Mouse (Mus musculus) stomach, embryonic 16.5 days (tissue): Measurements from ENCODE around the gene Phxr2. TPM values are rescaled to one million over a fixed set of nuclear protein-coding genes. Genes with fewer than 3 reads are reported as not detected.
"Not testable (repeated sequence)": the region's sequence is repeated elsewhere in the genome, so short reads cannot be mapped to it uniquely, and the experiment has no call there.

Experiments used
- ATAC-seq: fragments of 200-750 bp; cut with Nextera tagmentation; 2 replicates; pipeline ENCODE4 v1.8.0; 2017; ENCODE audit warnings: moderate number of reproducible peaks, moderate TSS enrichment; ENCODE audit not compliant: insufficient read depth, low FRiP score
- H3K27ac ChIP-seq: fragments of 300-500 bp; sonication (generic); 2 replicates; pipeline ENCODE4 v1.5.1; 2014; ENCODE audit warnings: low read length
- H3K27me3 ChIP-seq: fragments of 300-500 bp; sonication (generic); 2 replicates; pipeline ENCODE4 v1.6.1; 2014; ENCODE audit warnings: low read length, control low read depth, mixed read lengths; ENCODE audit not compliant: control insufficient read depth, insufficient read depth
- H3K36me3 ChIP-seq: fragments of 300-500 bp; sonication (generic); 2 replicates; pipeline ENCODE4 v1.6.1; 2014; ENCODE audit warnings: low read length; ENCODE audit not compliant: control insufficient read depth, insufficient read depth
- H3K4me1 ChIP-seq: fragments of 300-500 bp; sonication (generic); 2 replicates; pipeline ENCODE4 v1.6.1; 2014; ENCODE audit warnings: low read length, control low read depth, mixed read lengths; ENCODE audit not compliant: control insufficient read depth, insufficient read depth
- H3K4me2 ChIP-seq: fragments of 300-500 bp; sonication (generic); 2 replicates; pipeline ENCODE4 v1.6.1; 2014; ENCODE audit warnings: low read depth, low read length, mixed read lengths
- H3K4me3 ChIP-seq: fragments of 300-500 bp; sonication (generic); replicated peaks from 2 replicates; pipeline ENCODE4 v1.5.1; 2014; ENCODE audit warnings: mild to moderate bottlenecking, low read length
- H3K9ac ChIP-seq: fragments of 300-500 bp; sonication (generic); 2 replicates; pipeline ENCODE4 v1.6.1; 2014; ENCODE audit warnings: low read length
- H3K9me3 ChIP-seq: fragments of 300-500 bp; sonication (generic); replicated peaks from 2 replicates; pipeline ENCODE4 v1.6.1; 2016; ENCODE audit warnings: low read length, control low read depth; ENCODE audit not compliant: control insufficient read depth
- WGBS: fragments of 180-500 bp; shearing (Covaris S2); extraction: QIAGEN DNeasy Blood & Tissue Kit; methylation state at CpG from one replicate; pipeline ENCODE4 v1.1.7; 2014; 5-methylcytosine and 5-hydroxymethylcytosine counted together
- polyA plus RNA-seq: library from polyadenylated mRNA; unstranded; fragments of >200 nt; fragmentation: Nextera tagmentation; extraction: Ambion mirVana; gene quantifications from 2 replicates; pipeline ENCODE4 v1.2.1, GENCODE M21; 2015

The Phxr2 gene
- polyA plus RNA-seq, 1 experiment from 2014 or later = not detected

DNA sequence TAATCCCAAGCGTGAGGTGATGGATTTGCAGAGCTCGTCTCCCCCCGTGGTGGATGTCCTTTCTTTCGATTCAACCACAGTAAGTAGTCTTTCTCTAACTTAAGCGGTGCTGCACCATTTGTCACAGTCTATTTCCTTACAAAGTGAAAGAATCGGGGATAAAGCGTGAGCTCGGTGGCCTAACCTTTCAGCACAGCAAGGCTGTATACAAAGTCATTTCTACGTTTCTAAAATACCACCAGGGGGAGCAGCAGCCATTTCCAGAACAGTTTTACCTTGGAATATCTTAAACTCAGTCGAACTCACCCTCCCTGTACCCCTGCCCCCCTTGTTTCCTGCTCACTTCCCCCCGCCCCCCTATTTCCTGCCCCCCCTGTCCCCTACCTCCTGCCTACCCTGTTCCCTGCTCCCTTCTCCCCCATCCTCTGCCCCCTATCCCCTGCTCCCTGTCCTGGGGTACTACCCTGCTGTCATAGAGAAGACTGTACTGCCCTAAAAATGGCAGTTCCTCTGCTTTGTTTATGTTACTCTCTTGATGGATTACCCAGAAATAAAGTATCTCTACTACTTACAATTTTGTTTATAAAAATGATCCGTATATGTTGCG, 38.8 kb upstream of the Phxr2 start:
- peak overlapping the region; percentile 44 for H3K4me2 ChIP-seq
- no peak overlapping the region for H3K4me3 ChIP-seq
- H3K9me3 ChIP-seq = no peaks in the 10 kb centered on the region
- H3K9ac ChIP-seq = no peak overlapping the region
- peaks cover 17% of the 10 kb centered on the region for H3K4me1 ChIP-seq
- H3K27me3 ChIP-seq = no peaks in the 10 kb centered on the region
- H3K27ac ChIP-seq = no peak overlapping the region
- ATAC-seq = peak; percentile 44; the same call in 1 of the 2 replicates
- WGBS = 30% methylated on average over 13 of the region's 13 CpGs
- H3K36me3 ChIP-seq = no peaks in the 10 kb centered on the region

DNA sequence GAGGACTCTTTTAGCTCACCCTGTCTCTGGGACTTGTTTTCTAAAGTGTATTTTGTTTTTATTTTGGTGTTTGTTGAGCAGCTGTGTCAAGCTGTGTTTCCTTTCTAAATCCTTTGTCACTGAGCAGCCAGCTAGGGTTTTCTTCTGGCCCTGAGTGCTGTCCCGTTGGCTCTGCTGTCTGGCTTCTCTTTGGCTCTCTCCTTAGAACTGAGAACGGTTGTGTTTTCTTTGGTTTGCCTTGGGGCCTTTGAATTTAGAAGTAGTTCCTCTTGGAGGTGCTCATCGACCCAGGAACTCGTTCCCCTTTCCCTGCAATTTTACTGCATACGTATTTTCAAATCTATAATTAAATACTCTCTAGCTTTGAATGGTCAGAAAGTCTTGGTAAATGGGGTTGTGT, 36.9 kb upstream of the Phxr2 start:
- no peak for ATAC-seq
- Histone ChIP-seq H3K27me3 (no peaks in the 10 kb centered on the region), H3K9me3 (no peaks in the 10 kb centered on the region), H3K36me3 (no peaks in the 10 kb centered on the region), H3K4me2 (no peak overlapping the region), H3K4me1 (peaks cover 7% of the 10 kb centered on the region; the same call in 1 of the 2 replicates), H3K27ac (no peak overlapping the region), H3K4me3 (no peak overlapping the region), H3K9ac (no peak overlapping the region)
- 88% methylated on average over 5 of the region's 5 CpGs for WGBS

DNA sequence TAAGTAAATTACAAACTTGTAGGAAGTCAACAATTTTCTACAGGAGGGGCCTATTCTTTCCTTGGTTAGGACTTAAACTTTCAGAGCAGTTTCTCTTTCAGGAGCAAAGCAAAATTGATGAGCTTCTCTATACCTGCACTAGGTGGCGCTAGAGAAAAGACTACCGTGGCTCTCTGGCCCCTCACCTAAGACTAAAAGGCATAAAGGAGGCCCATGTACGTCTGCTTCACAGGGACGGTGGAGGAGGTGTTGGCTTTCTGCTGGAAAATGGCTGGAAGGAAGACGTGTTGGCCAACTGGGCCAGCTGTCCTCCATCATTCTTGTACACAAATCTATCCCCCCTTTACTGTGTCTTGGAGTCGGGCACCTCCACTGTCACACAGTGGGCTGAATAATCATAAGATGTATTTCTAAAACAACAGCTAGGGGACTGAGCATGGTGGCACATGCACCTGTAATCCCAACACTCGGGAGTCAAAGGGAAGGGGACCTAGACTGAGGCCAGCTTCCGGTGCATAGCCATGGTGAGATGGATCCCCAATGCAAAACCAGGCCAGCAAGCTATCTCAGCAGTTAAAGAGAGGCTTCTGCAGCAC, 36.0 kb upstream of the Phxr2 start:
- ATAC-seq = no peak
- Histone ChIP-seq H3K4me2 (no peak overlapping the region), H3K4me1 (peaks cover 7% of the 10 kb centered on the region; the same call in 1 of the 2 replicates), H3K27me3 (no peaks in the 10 kb centered on the region), H3K27ac (no peak overlapping the region), H3K4me3 (no peak overlapping the region), H3K9ac (no peak overlapping the region), H3K9me3 (no peaks in the 10 kb centered on the region), H3K36me3 (no peaks in the 10 kb centered on the region)
- 38% methylated on average over 8 of the region's 8 CpGs for WGBS

- 94% methylated on average over 10 of the region's 10 CpGs for WGBS
- ATAC-seq, H3K9ac ChIP-seq, H3K4me2 ChIP-seq, H3K36me3 ChIP-seq, H3K4me1 ChIP-seq, H3K4me3 ChIP-seq, H3K9me3 ChIP-seq, H3K27ac ChIP-seq, H3K27me3 ChIP-seq: not testable (repeated sequence)
These were observed 31.6 kb upstream of the Phxr2 start for GRCm38 (mm10) chr10:99157697-99158096.

DNA sequence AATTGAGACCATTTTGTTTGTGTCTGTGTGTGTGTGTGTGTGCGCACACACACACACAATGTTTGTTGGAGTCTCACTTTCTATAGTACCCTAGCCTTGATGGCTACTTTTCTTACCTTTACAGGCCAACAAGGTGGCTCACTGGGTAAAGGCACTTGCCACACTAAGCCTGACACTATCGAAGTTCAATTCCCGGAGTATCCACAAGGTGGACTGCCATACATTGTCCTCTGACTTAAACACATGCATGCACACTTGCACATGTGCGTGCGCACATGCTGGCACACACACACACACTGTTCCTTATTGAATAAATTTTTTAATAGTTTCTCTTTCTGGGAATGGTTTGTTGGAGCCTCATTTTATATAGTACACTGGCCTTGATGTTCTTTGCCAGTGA, 30.7 kb upstream of the Phxr2 start:
- Histone ChIP-seq H3K27ac (no peak overlapping the region), H3K9ac (no peak overlapping the region), H3K4me3 (no peak overlapping the region), H3K27me3 (no peaks in the 10 kb centered on the region), H3K4me2 (no peak overlapping the region), H3K4me1 (no peaks in the 10 kb centered on the region), H3K9me3 (no peaks in the 10 kb centered on the region), H3K36me3 (no peaks in the 10 kb centered on the region)
- WGBS = 92% methylated on average over 5 of the region's 5 CpGs
- no peak for ATAC-seq

GRCm38 (mm10) chr10:99154635-99155034, 28.5 kb upstream of the Phxr2 start:
- H3K9ac ChIP-seq = no peak overlapping the region
- no peaks in the 10 kb centered on the region for H3K4me1 ChIP-seq
- H3K4me3 ChIP-seq = no peak overlapping the region
- H3K27ac ChIP-seq = no peak overlapping the region
- 75% methylated on average over 8 of the region's 8 CpGs for WGBS
- ATAC-seq = no peak
- H3K4me2 ChIP-seq = no peak overlapping the region
- H3K36me3 ChIP-seq = peaks cover 4% of the 10 kb centered on the region; the same call in 1 of the 2 replicates
- H3K27me3 ChIP-seq = no peaks in the 10 kb centered on the region
- H3K9me3 ChIP-seq = no peaks in the 10 kb centered on the region

GRCm38 (mm10) chr10:99152063-99152462, 25.9 kb upstream of the Phxr2 start:
- 88% methylated on average over 6 of the region's 6 CpGs for WGBS
- no peaks in the 10 kb centered on the region for H3K4me1 ChIP-seq
- ATAC-seq = no peak
- H3K27me3 ChIP-seq = no peaks in the 10 kb centered on the region
- peaks cover 4% of the 10 kb centered on the region; the same call in 1 of the 2 replicates for H3K36me3 ChIP-seq
- H3K4me2 ChIP-seq = no peak overlapping the region
- H3K9ac ChIP-seq = no peak overlapping the region
- H3K9me3 ChIP-seq = no peaks in the 10 kb centered on the region
- no peak overlapping the region for H3K27ac ChIP-seq
- H3K4me3 ChIP-seq = no peak overlapping the region

DNA sequence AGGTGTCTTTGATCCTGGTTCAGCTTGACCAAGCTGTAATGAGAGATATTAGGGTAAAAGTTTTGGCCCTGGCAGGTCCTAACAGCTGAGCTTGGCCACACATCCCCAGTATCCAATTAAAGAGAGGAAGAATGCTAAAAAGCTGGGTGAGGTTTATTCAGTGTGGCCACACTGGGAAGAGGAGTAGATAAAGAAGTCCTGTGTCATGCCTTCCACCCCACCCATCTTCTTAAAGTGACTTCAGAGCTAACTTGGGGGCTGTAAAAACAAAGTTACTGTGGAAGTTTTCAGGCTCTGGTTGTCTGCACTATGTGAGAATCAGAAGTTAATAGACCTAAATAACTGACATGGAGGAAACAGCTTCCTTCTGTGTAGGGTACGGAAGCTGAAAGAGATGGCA, 25.5 kb upstream of the Phxr2 start:
- H3K36me3 ChIP-seq = peaks cover 4% of the 10 kb centered on the region; the same call in 1 of the 2 replicates
- no peaks in the 10 kb centered on the region for H3K27me3 ChIP-seq
- no peak overlapping the region for H3K27ac ChIP-seq
- no peaks in the 10 kb centered on the region for H3K9me3 ChIP-seq
- no peak overlapping the region for H3K4me2 ChIP-seq
- H3K9ac ChIP-seq = no peak overlapping the region
- 97% methylated on average over 1 of the region's 1 CpGs for WGBS
- no peaks in the 10 kb centered on the region for H3K4me1 ChIP-seq
- no peak overlapping the region for H3K4me3 ChIP-seq
- no peak for ATAC-seq

DNA sequence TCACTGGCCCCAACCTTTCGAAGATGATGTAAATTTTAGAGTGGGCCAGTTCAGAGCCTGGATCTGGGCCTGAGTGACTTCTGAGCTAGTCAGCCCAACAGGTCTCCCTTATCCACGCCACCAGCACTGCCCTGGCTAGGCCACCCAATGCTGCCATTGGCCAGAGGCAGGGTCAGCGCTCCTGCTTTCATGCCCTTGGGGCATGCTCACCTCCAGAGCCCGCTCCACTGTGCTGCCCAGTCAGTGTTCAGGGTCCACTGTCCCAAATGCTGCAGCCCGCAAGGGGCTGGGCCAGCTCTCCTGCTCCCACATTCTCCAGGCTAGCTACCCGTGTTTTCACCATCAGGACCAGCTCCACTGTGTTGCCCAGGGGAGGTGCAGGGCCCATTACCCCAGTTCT, 23.9 kb upstream of the Phxr2 start:
- H3K9me3 ChIP-seq = no peaks in the 10 kb centered on the region
- no peak overlapping the region for H3K4me3 ChIP-seq
- H3K36me3 ChIP-seq = peaks cover 4% of the 10 kb centered on the region; the same call in 1 of the 2 replicates
- 90% methylated on average over 6 of the region's 6 CpGs for WGBS
- ATAC-seq = no peak
- H3K27ac ChIP-seq = no peak overlapping the region
- no peaks in the 10 kb centered on the region for H3K4me1 ChIP-seq
- H3K9ac ChIP-seq = no peak overlapping the region
- no peaks in the 10 kb centered on the region for H3K27me3 ChIP-seq
- no peak overlapping the region for H3K4me2 ChIP-seq
